30 mouse cellular contexts compared by ENCODE assay signal in genomic region chr15:8321491-8321890, GRCm38 (mm10).
DNase-seq lines count a peak whose midpoint lies in the region; ATAC-seq and TF ChIP-seq lines count a peak whose summit lies in the region.
"Had no signal": no experiment of that assay in that cellular context is flagged by ENCODE, and none has a peak within 500 bp of the region (broad histone marks: within the 10 kb centered on the region; RNA-seq: fewer than 3 reads in every experiment).

No protein-coding gene starts in this region.

- H3K27ac ChIP-seq in lung, postnatal 0 days (ENCODE audit: low read length) = no peak overlapping the region
- no peak overlapping the region for H3K27ac ChIP-seq in forebrain, embryonic 15.5 days (replicated peaks)
- H3K27ac ChIP-seq: embryonic facial prominence, embryonic 15.5 days; forebrain, embryonic 13.5 days; hindbrain, embryonic 12.5 days; hindbrain, postnatal 0 days; intestine, embryonic 15.5 days; kidney, postnatal 0 days; left cerebral cortex, adult 2 months; limb, embryonic 13.5 days; liver, embryonic 12.5 days; midbrain, embryonic 15.5 days; neural tube, embryonic 12.5 days had no signal

- 95% methylated on average over 5 of the region's 5 CpGs for WGBS in lung, postnatal 0 days
- 92% methylated on average over 5 of the region's 5 CpGs for WGBS in forebrain, embryonic 15.5 days

- no peak for ATAC-seq in lung, postnatal 0 days
- ATAC-seq in forebrain, embryonic 15.5 days (replicated peaks) = no peak
- ATAC-seq: CD4-positive, CD25-positive, alpha-beta regulatory T cell, adult 4 months; forebrain, embryonic 13.5 days; hindbrain, postnatal 0 days; intestine, embryonic 15.5 days; liver, embryonic 12.5 days; liver, postnatal 0 days; midbrain, embryonic 15.5 days had no signal

- H3K4me2 ChIP-seq in lung, postnatal 0 days (replicated peaks; ENCODE audit: low read depth, low read length) = no peak overlapping the region
- H3K4me2 ChIP-seq in forebrain, embryonic 15.5 days (replicated peaks) = no peak overlapping the region
- H3K4me2 ChIP-seq: embryonic facial prominence, embryonic 15.5 days; forebrain, embryonic 13.5 days; heart, embryonic 11.5 days; hindbrain, embryonic 12.5 days; intestine, embryonic 15.5 days; limb, embryonic 13.5 days; liver, embryonic 12.5 days; midbrain, embryonic 15.5 days; neural tube, embryonic 12.5 days had no signal

- no peaks in the 10 kb centered on the region for H3K4me1 ChIP-seq in lung, postnatal 0 days (ENCODE audit: insufficient read depth, low read depth, low read length)
- no peaks in the 10 kb centered on the region for H3K4me1 ChIP-seq in forebrain, embryonic 15.5 days
- H3K4me1 ChIP-seq: embryonic facial prominence, embryonic 15.5 days; forebrain, embryonic 13.5 days; hindbrain, embryonic 12.5 days; intestine, embryonic 15.5 days; limb, embryonic 13.5 days; midbrain, embryonic 15.5 days; neural tube, embryonic 12.5 days had no signal

- H3K9me3 ChIP-seq in lung, postnatal 0 days (ENCODE audit: low read length) = no peaks in the 10 kb centered on the region
- H3K9me3 ChIP-seq in forebrain, embryonic 15.5 days = no peaks in the 10 kb centered on the region
- H3K9me3 ChIP-seq: embryonic facial prominence, embryonic 15.5 days; forebrain, embryonic 13.5 days; hindbrain, embryonic 12.5 days; intestine, embryonic 15.5 days; limb, embryonic 13.5 days; liver, embryonic 12.5 days; midbrain, embryonic 15.5 days; neural tube, embryonic 12.5 days had no signal

- DNase-seq in lung, adult 18-20 months = peak; percentile 21 to 33
- no peak for DNase-seq in lung, postnatal 0 days (ENCODE audit: low spot score)
- peak; percentile 9 to 19 for DNase-seq in gastrocnemius, adult 8-10 months (ENCODE audit: low spot score in 2 of 2)
- peak; percentile 47 for DNase-seq in lung, postnatal 14 days
- no peak for DNase-seq in natural killer cell, adult 2 months (ENCODE audit: low spot score in 2 of 2)
- no peak for DNase-seq in right cerebral cortex, adult 2 months (ENCODE audit: low spot score in 2 of 2)
- DNase-seq: adrenal gland, postnatal 14 days; cerebellum, adult 11-12 months; cerebellum, adult 9-11 months; embryo, embryonic 11 days; heart, adult 18-20 months; heart, postnatal 36 days; kidney, adult 8-10 months; liver, postnatal 0 days; right cerebral cortex, postnatal 14 days; thymus, postnatal 14 days had no signal

- no peak for TF ChIP-seq EP300 in lung, postnatal 0 days (IDR thresholded peaks at IDR 0.05)

- H3K36me3 ChIP-seq in lung, postnatal 0 days (ENCODE audit: insufficient read depth, low read length) = peaks cover 40% of the 10 kb centered on the region
- peaks cover 58% of the 10 kb centered on the region for H3K36me3 ChIP-seq in forebrain, embryonic 15.5 days

- H3K9ac ChIP-seq in lung, postnatal 0 days (replicated peaks; ENCODE audit: low read depth) = no peak overlapping the region
- no peak overlapping the region for H3K9ac ChIP-seq in forebrain, embryonic 15.5 days (replicated peaks)
- H3K9ac ChIP-seq: embryonic facial prominence, embryonic 15.5 days; forebrain, embryonic 13.5 days; hindbrain, embryonic 12.5 days; intestine, embryonic 15.5 days; limb, embryonic 13.5 days; liver, embryonic 12.5 days; liver, postnatal 0 days; midbrain, embryonic 15.5 days; neural tube, embryonic 12.5 days had no signal

- no peak overlapping the region for H3K4me3 ChIP-seq in lung, postnatal 0 days (ENCODE audit: low read depth, low read length)
- H3K4me3 ChIP-seq in forebrain, embryonic 15.5 days = no peak overlapping the region
- H3K4me3 ChIP-seq: embryonic facial prominence, embryonic 15.5 days; forebrain, embryonic 13.5 days; hindbrain, embryonic 12.5 days; intestine, embryonic 15.5 days; left cerebral cortex, adult 2 months; limb, embryonic 13.5 days; liver, embryonic 12.5 days; midbrain, embryonic 15.5 days; neural tube, embryonic 12.5 days had no signal

- no peaks in the 10 kb centered on the region for H3K27me3 ChIP-seq in lung, postnatal 0 days (replicated peaks; ENCODE audit: insufficient read depth, low read length)
- H3K27me3 ChIP-seq in forebrain, embryonic 15.5 days = no peaks in the 10 kb centered on the region
- H3K27me3 ChIP-seq: embryonic facial prominence, embryonic 15.5 days; forebrain, embryonic 13.5 days; hindbrain, embryonic 12.5 days; intestine, embryonic 15.5 days; limb, embryonic 13.5 days; liver, embryonic 12.5 days; midbrain, embryonic 15.5 days; neural tube, embryonic 12.5 days had no signal

- no peak for TF ChIP-seq CTCF in lung, postnatal 0 days (IDR thresholded peaks at IDR 0.05)

Comparison
In these comparisons a context has a peak if more than half of its experiments do, and no peak if none do; other contexts are left out.
1. DNase-seq: peak in lung, adult 18-20 months (2 of 2), gastrocnemius, adult 8-10 months (2 of 2) and lung, postnatal 14 days (single experiment); none in lung, postnatal 0 days (single experiment), natural killer cell, adult 2 months (0 of 2) and right cerebral cortex, adult 2 months (0 of 2).